In genomic region chr12:69349928-69350327, GRCm38 (mm10) we compare ENCODE assay signal across 21 mouse cellular contexts. TPM values are rescaled to one million over a fixed set of nuclear protein-coding genes. Genes with fewer than 3 reads are reported as not detected.
DNase-seq lines count a peak whose midpoint lies in the region; ATAC-seq and TF ChIP-seq lines count a peak whose summit lies in the region.
"Had no signal": no experiment of that assay in that cellular context is flagged by ENCODE, and none has a peak within 500 bp of the region (broad histone marks: within the 10 kb centered on the region; RNA-seq: fewer than 3 reads in every experiment).

No protein-coding gene starts in this region.

- peak; percentile 63 for DNase-seq in heart, adult 11 months
- no peak for DNase-seq in heart, postnatal 4 days
- DNase-seq in kidney, adult 2 months = peak; percentile 47
- peak; percentile 54 for DNase-seq in kidney, adult 9 months
- DNase-seq in kidney, postnatal 10 days = no peak
- DNase-seq: adrenal gland, adult 2 months; adrenal gland, adult 8-10 months; adrenal gland, postnatal 10 days; adrenal gland, postnatal 14 days; adrenal gland, postnatal 25 days; adrenal gland, postnatal 36 days; B cell, adult 2 months; cerebellum, adult 11 months; cerebellum, adult 11-12 months; cerebellum, adult 18-20 months had no signal

- H3K27ac ChIP-seq in kidney, adult 2 months (ENCODE audit: insufficient read depth, low read depth, low read length) = no peak overlapping the region
- no peak overlapping the region for H3K27ac ChIP-seq in kidney, embryonic 15.5 days

- peaks cover 14% of the 10 kb centered on the region for H3K36me3 ChIP-seq in kidney, adult 2 months (ENCODE audit: control insufficient read depth, insufficient read depth, low read length)
- peaks cover 82% of the 10 kb centered on the region for H3K36me3 ChIP-seq in kidney, embryonic 15.5 days

- H3K4me3 ChIP-seq in kidney, adult 2 months (ENCODE audit: insufficient read depth, low read depth, low read length) = no peak overlapping the region
- H3K4me3 ChIP-seq in kidney, embryonic 15.5 days (replicated peaks) = no peak overlapping the region

- no peaks in the 10 kb centered on the region for H3K27me3 ChIP-seq in kidney, adult 2 months (replicated peaks; ENCODE audit: control insufficient read depth, insufficient read depth, low read length)
- H3K27me3 ChIP-seq in kidney, embryonic 15.5 days = no peaks in the 10 kb centered on the region
- H3K27me3 ChIP-seq: CH12.LX, Patski had no signal

- TF ChIP-seq POLR2A in kidney, adult 2 months (IDR thresholded peaks at IDR 0.05; ENCODE audit: low read depth, low read length) = no peak

- H3K9me3 ChIP-seq in kidney, embryonic 15.5 days (replicated peaks) = no peaks in the 10 kb centered on the region
- H3K9me3 ChIP-seq: G1E had no signal

- TF ChIP-seq CTCF in kidney, adult 2 months (conservative IDR thresholded peaks at IDR 0.05; ENCODE audit: insufficient read depth, insufficient read length, low read depth, low read length) = no peak

- H3K9ac ChIP-seq in kidney, embryonic 15.5 days = no peak overlapping the region

- WGBS in kidney, adult 2 months = 38% methylated on average over 2 of the region's 2 CpGs
- WGBS in kidney, embryonic 15.5 days = 69% methylated on average over 2 of the region's 2 CpGs

- no peak overlapping the region for H3K4me2 ChIP-seq in kidney, embryonic 15.5 days

- no peaks in the 10 kb centered on the region for H3K4me1 ChIP-seq in kidney, adult 2 months (ENCODE audit: control insufficient read depth, insufficient read depth, low read length)
- H3K4me1 ChIP-seq in kidney, embryonic 15.5 days = no peaks in the 10 kb centered on the region

- no peak for ATAC-seq in kidney, embryonic 15.5 days (replicated peaks; ENCODE audit: low FRiP score)
- ATAC-seq: activated CD4-positive, CD25-positive, alpha-beta regulatory T cell, adult 4 months; CD4-positive, CD25-positive, alpha-beta regulatory T cell, adult 4 months; Patski had no signal

RNA-seq across cellular contexts. Expression of gene Nemf, which starts 7.0 kb away (rescaled TPM):
- 10 to 100 TPM; 31.9 to 33.2 TPM for total RNA-seq in heart, postnatal 4 days (2021)
- 3.4 and 4.7 TPM in 2 replicates for polyA plus RNA-seq in kidney, adult 2 months (2012; rRNA removed)
- 87.0 and 91.6 TPM in 2 replicates for polyA plus RNA-seq in kidney, embryonic 15.5 days (2015; fragmentation: Nextera tagmentation; extraction: Ambion mirVana)

RNA-seq across cellular contexts. Expression of gene Arf6, which starts 22.0 kb away (rescaled TPM):
- total RNA-seq in heart, postnatal 4 days (2021) = 100 to 1,000 TPM; 103 to 104 TPM
- polyA plus RNA-seq in kidney, adult 2 months (2012; rRNA removed) = 90.7 and 95.6 TPM in 2 replicates
- polyA plus RNA-seq in kidney, embryonic 15.5 days (2015; fragmentation: Nextera tagmentation; extraction: Ambion mirVana) = 45.3 and 47.0 TPM in 2 replicates

RNA-seq across cellular contexts. Expression of gene Gm9887, which starts 22.3 kb away (rescaled TPM):
- under 1 TPM; 0.48 to 0.77 TPM for total RNA-seq in heart, postnatal 4 days (2021)
- polyA plus RNA-seq in kidney, adult 2 months (2012; rRNA removed) = 0.94 and 1.4 TPM in 2 replicates
- polyA plus RNA-seq in kidney, embryonic 15.5 days (2015; fragmentation: Nextera tagmentation; extraction: Ambion mirVana) = 1.4 and 1.7 TPM in 2 replicates
- polyA plus RNA-seq: activated CD4-positive, CD25-positive, alpha-beta regulatory T cell, adult 4 months had no signal

RNA-seq across cellular contexts. Expression of gene Klhdc2, which starts 53.4 kb away (rescaled TPM):
- 100 to 1,000 TPM in 1 of 2 experiments, 10 to 100 TPM in 1; 99.3 to 107 TPM for total RNA-seq in heart, postnatal 4 days (2021)
- 41.0 and 42.8 TPM in 2 replicates for polyA plus RNA-seq in kidney, adult 2 months (2012; rRNA removed)
- polyA plus RNA-seq in kidney, embryonic 15.5 days (2015; fragmentation: Nextera tagmentation; extraction: Ambion mirVana) = 150 and 151 TPM in 2 replicates

Comparison
In these comparisons a context has a peak if more than half of its experiments do, and no peak if none do; other contexts are left out.
1. DNase-seq: peak in heart, adult 11 months (single experiment), kidney, adult 2 months (single experiment) and kidney, adult 9 months (single experiment); none in heart, postnatal 4 days (single experiment) and kidney, postnatal 10 days (single experiment).
2. RNA of gene Nemf, which starts 7.0 kb away (polyA plus RNA-seq): 87.0 to 91.6 TPM in kidney, embryonic 15.5 days; 3.4 to 4.7 TPM in kidney, adult 2 months; every median in the first group is over 10 times any median in the second.